Mouse (Mus musculus) colon, adult 2 months (tissue): Measurements from ENCODE around the gene Cstf1. TPM values are rescaled to one million over a fixed set of nuclear protein-coding genes. Genes with fewer than 3 reads are reported as not detected.

ENCODE experiments used
- polyA plus RNA-seq: library from polyadenylated mRNA; depleted of rRNA; stranded (reverse); fragments of >200 nt; gene quantifications from 2 replicates; pipeline ENCODE4 v1.2.3, GENCODE M21; 2012; rRNA removed

The Cstf1 gene
- polyA plus RNA-seq, result 27.8 and 28.7 TPM in 2 replicates

DNA sequence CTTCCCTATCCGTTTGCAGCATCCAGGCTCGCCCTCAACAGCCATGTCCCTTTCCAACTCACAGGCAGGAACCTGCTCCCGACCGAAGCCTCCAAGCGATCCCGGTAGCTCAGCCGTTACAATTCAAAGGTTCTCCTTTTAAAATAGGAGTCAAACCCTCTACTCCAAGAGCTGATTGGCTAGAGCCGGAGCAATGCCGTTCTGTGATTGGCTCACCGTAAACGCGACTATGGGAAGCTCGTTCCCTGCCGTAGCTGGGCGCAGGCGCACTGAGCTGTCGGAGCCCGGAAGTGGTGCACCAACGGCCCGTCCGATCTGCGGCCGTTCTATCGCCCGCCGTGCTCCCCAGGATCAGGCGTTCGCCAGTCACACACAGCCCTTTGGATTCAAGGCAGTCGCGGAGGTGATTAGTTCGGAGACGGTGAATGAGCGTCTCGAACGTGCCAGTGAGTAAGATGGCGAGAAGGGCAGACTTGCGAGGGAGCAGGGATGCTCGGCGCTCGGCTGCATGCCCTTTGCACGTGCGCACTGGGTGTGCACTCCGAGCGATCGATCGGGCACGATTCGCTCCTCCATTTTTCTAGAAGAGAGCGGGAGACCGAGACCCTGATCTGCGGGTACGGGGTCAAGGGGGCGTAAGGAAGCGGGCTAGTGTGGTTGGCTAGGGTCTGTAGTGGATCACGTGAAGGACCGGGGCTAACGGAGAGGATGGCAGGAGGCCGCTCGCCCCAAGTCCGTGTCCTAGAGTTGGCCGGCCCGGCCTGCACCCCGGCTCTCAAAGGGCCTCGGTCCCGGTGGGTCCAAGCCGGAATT, at the start of gene Cstf1, which contains the start of gene Aurka:
TSS of gene Cstf1 (plus strand) at position 271 of the 813 bp plus-strand sequence.
TSS of gene Aurka (minus strand) at position 125 of the 813 bp plus-strand sequence.

GRCm38 (mm10) chr2:172345258-172345738, 25.2 kb upstream of the Cstf1 start, which contains the start of gene Fam210b:
Gene Fam210b (plus strand): TSS chr2:172345565.

DNA sequence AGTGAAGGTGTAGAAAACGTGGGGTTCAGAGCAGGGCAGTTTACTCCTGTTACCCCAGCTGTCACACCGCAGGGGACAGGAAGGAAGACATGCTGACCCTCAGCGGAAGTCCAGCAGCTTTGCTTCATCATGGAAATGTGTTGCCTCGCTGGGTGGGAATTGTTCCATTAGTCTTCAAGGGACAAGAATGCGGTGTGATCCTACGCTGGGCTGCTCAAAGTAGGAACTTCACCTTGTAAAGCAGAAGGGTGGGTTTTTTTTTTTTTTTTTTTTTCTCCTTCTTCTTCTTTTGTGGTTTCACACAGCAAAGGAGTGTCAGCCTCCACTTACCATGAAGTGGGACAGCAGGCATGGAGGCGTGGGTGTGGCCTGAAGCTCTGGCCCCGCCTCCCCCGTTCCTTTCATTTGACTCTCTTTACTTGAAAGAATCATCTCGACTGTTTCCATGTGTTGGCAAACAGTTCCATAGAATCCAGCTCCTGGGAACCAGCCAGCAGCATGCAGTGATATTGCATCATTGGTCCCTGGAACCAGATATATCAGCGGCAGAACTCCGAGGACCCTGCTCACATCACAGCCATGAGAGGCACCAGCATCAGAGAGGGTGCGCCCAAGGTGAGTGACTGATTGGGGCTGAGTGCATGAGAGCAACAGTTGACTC, 23.0 kb downstream of the Cstf1 start, which contains the start of gene Cass4:
TSS of gene Cass4 (plus strand) at position 404 of the 661 bp plus-strand sequence.

Other genes with a start within 250 kb of the Cstf1 start
- not detected in 2 replicates for gene Mc3r, start 122.2 kb upstream of the Cstf1 start, polyA plus RNA-seq
- gene Fam210b, start 25.1 kb upstream of the Cstf1 start, polyA plus RNA-seq, result 27.9 and 29.0 TPM in 2 replicates
- 6.8 and 7.9 TPM in 2 replicates for gene Aurka, start 146 bp upstream of the Cstf1 start, polyA plus RNA-seq
- 0.43 and 0.50 TPM in 2 replicates for gene Cass4, start 23.1 kb downstream of the Cstf1 start, polyA plus RNA-seq
- gene Rtf2, start 69.9 kb downstream of the Cstf1 start, polyA plus RNA-seq, result 27.9 and 33.0 TPM in 2 replicates
- not detected in 2 replicates for gene Gcnt7, start 87.9 kb downstream of the Cstf1 start, polyA plus RNA-seq
- gene Fam209, start 101.8 kb downstream of the Cstf1 start, polyA plus RNA-seq, result 0.19 and 0.24 TPM in 2 replicates
- gene Tfap2c, start 178.9 kb downstream of the Cstf1 start, polyA plus RNA-seq, result not detected in 2 replicates